Mouse (Mus musculus): Measurements from ENCODE around the gene Cldn15.

Gene Cldn15

GRCm38 (mm10) chr5:136950521-136950920, 15.9 kb upstream of the Cldn15 start:
- no peak for DNase-seq

GRCm38 (mm10) chr5:136952153-136952552, 14.3 kb upstream of the Cldn15 start:
- DNase-seq: no peak

GRCm38 (mm10) chr5:136953015-136953414, 13.4 kb upstream of the Cldn15 start, which contains the start of gene Fis1:
Fis1 (plus strand) TSS chr5:136953275.
- peak; percentile 94 for DNase-seq

- DNase-seq: peak; percentile 38
These were observed 12.9 kb upstream of the Cldn15 start for GRCm38 (mm10) chr5:136953440-136953951.

- DNase-seq: no peak
These were observed 10.8 kb upstream of the Cldn15 start for GRCm38 (mm10) chr5:136955622-136956021.

- no peak for DNase-seq
These were observed 9.2 kb upstream of the Cldn15 start for GRCm38 (mm10) chr5:136957250-136957649.

- DNase-seq: no peak
These were observed 7.3 kb upstream of the Cldn15 start for GRCm38 (mm10) chr5:136958991-136959605.

- no peak for DNase-seq
These were observed 6.4 kb upstream of the Cldn15 start for GRCm38 (mm10) chr5:136960053-136960452.

- DNase-seq: no peak
These were observed 5.0 kb upstream of the Cldn15 start for GRCm38 (mm10) chr5:136961334-136961982.

GRCm38 (mm10) chr5:136961983-136962461, 4.4 kb upstream of the Cldn15 start:
- DNase-seq: peak; percentile 92

GRCm38 (mm10) chr5:136962501-136962900, 3.9 kb upstream of the Cldn15 start:
- peak; percentile 65 for DNase-seq

- DNase-seq: no peak
These were observed 3.4 kb upstream of the Cldn15 start for GRCm38 (mm10) chr5:136962966-136963540.

- DNase-seq: no peak
These were observed 1.2 kb upstream of the Cldn15 start for GRCm38 (mm10) chr5:136965210-136965609.

GRCm38 (mm10) chr5:136965686-136966085, 730 bp upstream of the Cldn15 start:
- no peak for DNase-seq

GRCm38 (mm10) chr5:136966861-136967455, 542 bp downstream of the Cldn15 start:
- no peak for DNase-seq

- no peak for DNase-seq
These were observed 1.2 kb downstream of the Cldn15 start for GRCm38 (mm10) chr5:136967592-136967991.

- DNase-seq: no peak
These were observed 4.3 kb downstream of the Cldn15 start for GRCm38 (mm10) chr5:136970703-136971102.

GRCm38 (mm10) chr5:136973670-136974069, 7.3 kb downstream of the Cldn15 start:
- no peak for DNase-seq

- no peak for DNase-seq
These were observed 11.4 kb downstream of the Cldn15 start for GRCm38 (mm10) chr5:136977769-136978168.

GRCm38 (mm10) chr5:136979762-136980161, 13.3 kb downstream of the Cldn15 start:
- no peak for DNase-seq

- no peak for DNase-seq
These were observed 14.6 kb downstream of the Cldn15 start for GRCm38 (mm10) chr5:136980974-136981373.

- no peak for DNase-seq
These were observed 16.0 kb downstream of the Cldn15 start for GRCm38 (mm10) chr5:136982338-136982930.

- DNase-seq: no peak
These were observed 18.4 kb downstream of the Cldn15 start for GRCm38 (mm10) chr5:136984828-136985227.
